Mouse (Mus musculus) limb, embryonic 10.5 days (tissue): Measurements from ENCODE around the gene Capn10. TPM values are rescaled to one million over a fixed set of nuclear protein-coding genes. Genes with fewer than 3 reads are reported as not detected.
"Not testable (repeated sequence)": the region's sequence is repeated elsewhere in the genome, so short reads cannot be mapped to it uniquely, and the experiment has no call there.

Experiments
- DNase-seq: peaks from one replicate; pipeline ENCODE4 v3.0.0-alpha.2; 2017; ENCODE audit warnings: low spot score
- H3K27ac ChIP-seq: fragments of 300-500 bp; sonication (generic); 2 replicates; pipeline ENCODE4 v1.5.1; 2016; ENCODE audit warnings: mild to moderate bottlenecking
- H3K27me3 ChIP-seq: fragments of 300-500 bp; sonication (generic); 2 replicates; pipeline ENCODE4 v1.6.1; 2016; ENCODE audit warnings: low read depth, mild to moderate bottlenecking; ENCODE audit not compliant: poor library complexity, severe bottlenecking
- H3K36me3 ChIP-seq: fragments of 300-500 bp; sonication (generic); 2 replicates; pipeline ENCODE4 v1.6.1; 2016; ENCODE audit warnings: mild to moderate bottlenecking, moderate library complexity
- H3K4me1 ChIP-seq: fragments of 300-500 bp; sonication (generic); 2 replicates; pipeline ENCODE4 v1.6.1; 2016
- H3K4me3 ChIP-seq: fragments of 300-500 bp; sonication (generic); 2 replicates; pipeline ENCODE4 v1.5.1; 2016; ENCODE audit warnings: mild to moderate bottlenecking, moderate library complexity
- H3K9me3 ChIP-seq: fragments of 300-500 bp; sonication (generic); replicated peaks from 2 replicates; pipeline ENCODE4 v1.6.1; 2016; ENCODE audit warnings: mild to moderate bottlenecking
- WGBS: fragments of 180-500 bp; shearing (Covaris S2); methylation state at CpG from one replicate; pipeline ENCODE4 v1.1.7; 2016; 5-methylcytosine and 5-hydroxymethylcytosine counted together
- polyA plus RNA-seq: library from polyadenylated mRNA; unstranded; fragments of >200 nt; fragmentation: Nextera tagmentation; extraction: Ambion mirVana; gene quantifications from 2 replicates; pipeline ENCODE4 v1.2.1, GENCODE M21; 2016

Capn10 gene
- polyA plus RNA-seq, 1 experiment from 2014 or later = 42.1 TPM

- DNase-seq = no peak
- Histone ChIP-seq H3K27me3 (no peaks in the 10 kb centered on the region), H3K27ac (no peak overlapping the region), H3K4me3 (no peak overlapping the region), H3K9me3 (no peaks in the 10 kb centered on the region), H3K4me1 (no peaks in the 10 kb centered on the region), H3K36me3 (no peaks in the 10 kb centered on the region)
- WGBS = 78% methylated on average over 1 of the region's 1 CpGs
Measured at GRCm38 (mm10) chr1:92958999-92959398, 24.8 kb downstream of the Capn10 start.

GRCm38 (mm10) chr1:92970791-92971190 is 36.6 kb downstream of the Capn10 start:
- not testable (repeated sequence) for H3K4me3 ChIP-seq, H3K4me1 ChIP-seq, H3K27me3 ChIP-seq, H3K27ac ChIP-seq, DNase-seq, H3K36me3 ChIP-seq, H3K9me3 ChIP-seq
- WGBS = 86% methylated on average over 6 of the region's 6 CpGs

GRCm38 (mm10) chr1:92971879-92972795 is 38.0 kb downstream of the Capn10 start:
- peaks cover 4% of the 10 kb centered on the region; the same call in 1 of the 2 replicates for H3K27me3 ChIP-seq
- peaks cover 13% of the 10 kb centered on the region for H3K4me1 ChIP-seq
- H3K27ac ChIP-seq = no peak overlapping the region
- H3K4me3 ChIP-seq = no peak overlapping the region
- WGBS = 87% methylated on average over 7 of the region's 7 CpGs
- no peaks in the 10 kb centered on the region for H3K36me3 ChIP-seq
- no peak for DNase-seq
- H3K9me3 ChIP-seq = no peaks in the 10 kb centered on the region

- Histone ChIP-seq H3K27me3 (peaks cover 12% of the 10 kb centered on the region), H3K4me3 (no peak overlapping the region), H3K9me3 (no peaks in the 10 kb centered on the region), H3K27ac (no peak overlapping the region), H3K36me3 (no peaks in the 10 kb centered on the region), H3K4me1 (peaks cover 13% of the 10 kb centered on the region)
- 60% methylated on average over 1 of the region's 1 CpGs for WGBS
- DNase-seq = no peak
Measured at GRCm38 (mm10) chr1:92972854-92973253, 38.7 kb downstream of the Capn10 start.

- Histone ChIP-seq H3K4me3 (no peak overlapping the region), H3K9me3 (no peaks in the 10 kb centered on the region), H3K36me3 (no peaks in the 10 kb centered on the region), H3K27me3 (peaks cover 25% of the 10 kb centered on the region), H3K27ac (no peak overlapping the region), H3K4me1 (peaks cover 29% of the 10 kb centered on the region)
- WGBS = 27% methylated on average over 6 of the region's 6 CpGs
- no peak for DNase-seq
Measured at GRCm38 (mm10) chr1:92976141-92976566, 42.0 kb downstream of the Capn10 start.

- Histone ChIP-seq H3K27ac (no peak overlapping the region), H3K27me3 (peaks cover 25% of the 10 kb centered on the region), H3K36me3 (no peaks in the 10 kb centered on the region), H3K4me1 (peaks cover 31% of the 10 kb centered on the region), H3K4me3 (no peak overlapping the region), H3K9me3 (no peaks in the 10 kb centered on the region)
- DNase-seq = no peak
- 47% methylated on average over 7 of the region's 7 CpGs for WGBS
Measured at GRCm38 (mm10) chr1:92978645-92979044, 44.5 kb downstream of the Capn10 start.

- H3K4me1 ChIP-seq = peaks cover 31% of the 10 kb centered on the region
- H3K27ac ChIP-seq = no peak overlapping the region
- no peak overlapping the region for H3K4me3 ChIP-seq
- peaks cover 25% of the 10 kb centered on the region for H3K27me3 ChIP-seq
- no peaks in the 10 kb centered on the region for H3K9me3 ChIP-seq
- H3K36me3 ChIP-seq = no peaks in the 10 kb centered on the region
- 21% methylated on average over 11 of the region's 11 CpGs for WGBS
- DNase-seq = peak; percentile 34
Measured at GRCm38 (mm10) chr1:92979073-92979602, 45.0 kb downstream of the Capn10 start.

- DNase-seq = no peak
- Histone ChIP-seq H3K27me3 (peaks cover 25% of the 10 kb centered on the region), H3K9me3 (no peaks in the 10 kb centered on the region), H3K27ac (no peak overlapping the region), H3K36me3 (no peaks in the 10 kb centered on the region), H3K4me1 (peaks cover 26% of the 10 kb centered on the region), H3K4me3 (no peak overlapping the region)
- 82% methylated on average over 7 of the region's 7 CpGs for WGBS
Measured at GRCm38 (mm10) chr1:92981056-92981845, 47.1 kb downstream of the Capn10 start.

GRCm38 (mm10) chr1:92982931-92983605 is 48.9 kb downstream of the Capn10 start:
- H3K27ac ChIP-seq = no peak overlapping the region
- no peak overlapping the region for H3K4me3 ChIP-seq
- H3K4me1 ChIP-seq = peaks cover 18% of the 10 kb centered on the region
- WGBS = 93% methylated on average over 17 of the region's 17 CpGs
- no peaks in the 10 kb centered on the region for H3K36me3 ChIP-seq
- H3K27me3 ChIP-seq = peaks cover 11% of the 10 kb centered on the region
- no peaks in the 10 kb centered on the region for H3K9me3 ChIP-seq
- no peak for DNase-seq

GRCm38 (mm10) chr1:92984999-92985398 is 50.8 kb downstream of the Capn10 start:
- 85% methylated on average over 5 of the region's 5 CpGs for WGBS
- Histone ChIP-seq H3K27me3 (no peaks in the 10 kb centered on the region), H3K4me3 (no peak overlapping the region), H3K27ac (no peak overlapping the region), H3K36me3 (no peaks in the 10 kb centered on the region), H3K9me3 (no peaks in the 10 kb centered on the region), H3K4me1 (peaks cover 4% of the 10 kb centered on the region)
- DNase-seq = no peak

- H3K9me3 ChIP-seq = no peaks in the 10 kb centered on the region
- no peaks in the 10 kb centered on the region for H3K4me1 ChIP-seq
- no peak overlapping the region for H3K27ac ChIP-seq
- no peak overlapping the region for H3K4me3 ChIP-seq
- DNase-seq = no peak
- 79% methylated on average over 4 of the region's 4 CpGs for WGBS
- no peaks in the 10 kb centered on the region for H3K27me3 ChIP-seq
- H3K36me3 ChIP-seq = no peaks in the 10 kb centered on the region
Measured at GRCm38 (mm10) chr1:92988894-92989293, 54.7 kb downstream of the Capn10 start.

GRCm38 (mm10) chr1:92989891-92990290 is 55.7 kb downstream of the Capn10 start:
- no peaks in the 10 kb centered on the region for H3K36me3 ChIP-seq
- H3K4me3 ChIP-seq = no peak overlapping the region
- DNase-seq = no peak
- no peaks in the 10 kb centered on the region for H3K4me1 ChIP-seq
- WGBS = 60% methylated on average over 4 of the region's 4 CpGs
- no peak overlapping the region for H3K27ac ChIP-seq
- no peaks in the 10 kb centered on the region for H3K27me3 ChIP-seq
- no peaks in the 10 kb centered on the region for H3K9me3 ChIP-seq
